In the genomic region with DNA sequence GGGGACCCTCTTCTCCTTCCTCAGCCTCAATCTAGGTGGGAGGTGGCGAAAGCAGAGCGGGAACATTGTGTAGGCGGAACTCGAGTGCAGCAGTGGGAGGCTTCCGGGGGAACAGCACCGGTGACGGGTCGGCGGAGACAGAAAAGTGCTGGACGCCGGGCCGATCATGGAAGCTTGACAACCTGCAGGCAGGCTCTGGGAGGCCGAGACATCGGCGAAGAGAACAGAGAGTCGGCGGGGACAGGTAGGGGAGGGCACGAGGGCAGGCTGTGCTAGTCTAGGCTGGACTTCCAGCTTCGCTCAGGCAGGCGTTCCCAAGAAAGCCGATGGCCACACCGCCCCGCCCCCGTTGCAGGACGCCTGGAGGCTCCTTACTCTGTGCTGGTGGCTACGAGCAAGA, we compare ENCODE assay signal across 8 mouse cellular contexts. TPM values are rescaled to one million over a fixed set of nuclear protein-coding genes. Genes with fewer than 3 reads are reported as not detected.
DNase-seq lines count a peak whose midpoint lies in the region; ATAC-seq lines count a peak whose summit lies in the region.

No protein-coding gene starts in this region.

- H3K9ac ChIP-seq in hindbrain, embryonic 13.5 days: peak overlapping the region; percentile 84

- H3K4me3 ChIP-seq in hindbrain, embryonic 13.5 days: peak overlapping the region; percentile 66

- no peaks in the 10 kb centered on the region for H3K9me3 ChIP-seq in hindbrain, embryonic 13.5 days

- peaks cover 24% of the 10 kb centered on the region for H3K36me3 ChIP-seq in hindbrain, embryonic 13.5 days

- peaks cover 21% of the 10 kb centered on the region for H3K4me1 ChIP-seq in hindbrain, embryonic 13.5 days (replicated peaks)

- no peaks in the 10 kb centered on the region for H3K27me3 ChIP-seq in hindbrain, embryonic 13.5 days

- under 1% methylated on average over 26 of the region's 26 CpGs for WGBS in hindbrain, embryonic 13.5 days

- peak overlapping the region; percentile 76 for H3K4me2 ChIP-seq in hindbrain, embryonic 13.5 days

- H3K27ac ChIP-seq in hindbrain, embryonic 13.5 days: peak overlapping the region; percentile 52

- ATAC-seq in hindbrain, embryonic 13.5 days (ENCODE audit: low FRiP score): peak; percentile 4; the same call in 1 of the 2 replicates

- DNase-seq in Muller cell, postnatal 12 days (ENCODE audit: inconsistent ontology term): peak; percentile 82
- peak; percentile 91 to 92 for DNase-seq in cerebellum, postnatal 14 days
- DNase-seq in frontal cortex, postnatal 14 days (ENCODE audit: low spot score in 2 of 2): peak; percentile 62 to 74
- DNase-seq in layer of hippocampus, postnatal 36 days: peak; percentile 80
- peak; percentile 77 for DNase-seq in lung, postnatal 36 days
- peak; percentile 90 for DNase-seq in retina, postnatal 1 day
- DNase-seq in urinary bladder, adult 18-20 months (ENCODE audit: low spot score in 2 of 2): peak; percentile 61 to 79

RNA-seq across cellular contexts. Expression of gene Cops7b, which starts 4.3 kb away (rescaled TPM):
- polyA plus RNA-seq in hindbrain, embryonic 13.5 days (2015; fragmentation: Nextera tagmentation; extraction: Ambion mirVana): 62.8 and 65.0 TPM in 2 replicates
- 10 to 100 TPM; 19.4 to 22.0 TPM for total RNA-seq in layer of hippocampus, postnatal 36 days (2021)

RNA-seq across cellular contexts. Expression of gene Pde6d, which starts 4.6 kb away (rescaled TPM):
- 92.7 and 97.5 TPM in 2 replicates for polyA plus RNA-seq in hindbrain, embryonic 13.5 days (2015; fragmentation: Nextera tagmentation; extraction: Ambion mirVana)
- 10 to 100 TPM; 54.1 to 59.4 TPM for total RNA-seq in layer of hippocampus, postnatal 36 days (2021)

Comparison
In these comparisons a context has a peak if more than half of its experiments do, and no peak if none do; other contexts are left out.
1. Peak in every context shown above with its lines: DNase-seq, ATAC-seq, H3K4me3 ChIP-seq and H3K27ac ChIP-seq.